Mouse (Mus musculus) frontal cortex, postnatal 14 days (tissue): Measurements from ENCODE around the gene Olfr834.

Experiments
- DNase-seq, 2 experiments: peaks; one replicate each; pipeline ENCODE4 v3.0.0; 2022; ENCODE audit warnings: low spot score in 2 of 2

Gene Olfr834

GRCm38 (mm10) chr9:18987690-18988089 lies at the start of gene Olfr834:
Gene Olfr834, plus strand, starts transcription at chr9:18987990.
- DNase-seq, result no peak

- DNase-seq, result no peak
Measured at GRCm38 (mm10) chr9:18962021-18962420, 25.8 kb upstream of the Olfr834 start.

GRCm38 (mm10) chr9:19032435-19032834 lies 44.6 kb downstream of the Olfr834 start, which contains the start of gene Olfr835:
Gene Olfr835, plus strand, starts transcription at chr9:19032735.
- no peak for DNase-seq
